Mouse (Mus musculus) embryonic facial prominence, embryonic 10.5 days (tissue): ENCODE results near the gene Rps15. TPM values are rescaled to one million over a fixed set of nuclear protein-coding genes. Genes with fewer than 3 reads are reported as not detected.

Experiments used
- DNase-seq: peaks from one replicate; pipeline ENCODE4 v3.0.0-alpha.2; 2017; ENCODE audit warnings: low spot score
- H3K27ac ChIP-seq: fragments of 300-500 bp; sonication (generic); replicated peaks from 2 replicates; pipeline ENCODE4 v1.5.1; 2016; ENCODE audit warnings: mild to moderate bottlenecking
- H3K27me3 ChIP-seq: fragments of 300-500 bp; sonication (generic); replicated peaks from 2 replicates; pipeline ENCODE4 v1.6.1; 2016; ENCODE audit warnings: low read depth, mild to moderate bottlenecking; ENCODE audit not compliant: poor library complexity, severe bottlenecking
- H3K36me3 ChIP-seq: fragments of 300-500 bp; sonication (generic); replicated peaks from 2 replicates; pipeline ENCODE4 v1.6.1; 2016; ENCODE audit warnings: mild to moderate bottlenecking, moderate library complexity
- H3K4me1 ChIP-seq: fragments of 300-500 bp; sonication (generic); 2 replicates; pipeline ENCODE4 v1.6.1; 2016
- H3K4me3 ChIP-seq: fragments of 300-500 bp; sonication (generic); 2 replicates; pipeline ENCODE4 v1.5.1; 2016; ENCODE audit warnings: mild to moderate bottlenecking, moderate library complexity
- H3K9me3 ChIP-seq: fragments of 300-500 bp; sonication (generic); 2 replicates; pipeline ENCODE4 v1.6.1; 2016; ENCODE audit warnings: mild to moderate bottlenecking
- WGBS: fragments of 180-500 bp; shearing (Covaris S2); methylation state at CpG from one replicate; pipeline ENCODE4 v1.1.7; 2016; 5-methylcytosine and 5-hydroxymethylcytosine counted together
- polyA plus RNA-seq: library from polyadenylated mRNA; unstranded; fragments of >200 nt; fragmentation: Nextera tagmentation; extraction: Ambion mirVana; gene quantifications from 2 replicates; pipeline ENCODE4 v1.2.1, GENCODE M21; 2016

The Rps15 gene
- polyA plus RNA-seq, 1 experiment from 2014 or later: 1,079 TPM

DNA sequence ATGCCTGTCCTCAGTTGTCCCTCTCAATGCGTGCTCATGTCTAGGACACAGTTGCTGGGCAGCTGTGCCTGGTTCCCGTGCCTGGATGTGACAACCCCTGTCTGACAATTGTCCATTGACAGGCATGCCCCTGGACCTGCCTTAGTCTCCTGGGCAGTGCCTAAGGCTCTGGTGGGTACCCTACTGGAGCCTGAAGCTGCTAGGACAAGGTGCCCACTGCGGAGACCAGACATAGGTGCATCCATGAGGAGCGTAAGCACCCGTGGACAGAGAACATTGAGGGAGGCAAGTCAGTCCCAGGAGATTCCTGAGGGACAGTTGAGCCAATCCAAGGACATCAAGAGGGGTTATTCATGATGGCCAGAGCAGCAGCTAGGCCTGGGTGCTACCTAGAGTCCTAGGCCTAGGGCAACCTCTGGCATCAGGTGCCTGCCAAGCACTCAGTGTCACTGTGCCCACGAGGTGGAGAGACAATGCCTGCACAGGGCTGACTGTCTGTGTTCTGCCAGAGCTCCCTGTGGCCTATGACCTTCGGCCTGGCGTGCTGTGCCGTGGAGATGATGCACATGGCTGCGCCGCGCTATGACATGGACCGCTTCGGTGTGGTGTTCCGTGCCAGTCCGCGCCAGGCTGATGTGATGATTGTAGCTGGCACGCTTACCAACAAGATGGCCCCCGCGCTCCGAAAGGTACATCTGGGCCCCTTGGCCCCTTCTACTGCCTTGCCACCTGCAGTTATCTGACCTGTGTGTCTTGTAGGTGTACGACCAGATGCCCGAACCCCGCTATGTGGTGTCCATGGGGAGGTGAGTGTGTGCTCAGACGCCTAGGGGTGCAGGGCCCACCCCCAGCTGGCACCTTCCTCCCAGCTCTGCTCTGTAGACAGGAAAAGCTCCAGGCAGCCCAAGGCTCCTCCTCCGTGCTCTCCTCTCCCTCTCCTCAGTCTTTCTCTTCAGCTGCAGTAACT lies 37.6 kb upstream of the Rps15 start:
- WGBS: 95% methylated on average over 26 of the region's 26 CpGs
- H3K4me1 ChIP-seq: peaks cover 28% of the 10 kb centered on the region
- H3K27ac ChIP-seq: no peak overlapping the region
- DNase-seq: no peak
- H3K27me3 ChIP-seq: peaks cover 6% of the 10 kb centered on the region; the same call in 1 of the 2 replicates
- H3K9me3 ChIP-seq: no peaks in the 10 kb centered on the region
- peaks cover 69% of the 10 kb centered on the region for H3K36me3 ChIP-seq
- peak overlapping the region; percentile 3; the same call in 1 of the 2 replicates for H3K4me3 ChIP-seq

DNA sequence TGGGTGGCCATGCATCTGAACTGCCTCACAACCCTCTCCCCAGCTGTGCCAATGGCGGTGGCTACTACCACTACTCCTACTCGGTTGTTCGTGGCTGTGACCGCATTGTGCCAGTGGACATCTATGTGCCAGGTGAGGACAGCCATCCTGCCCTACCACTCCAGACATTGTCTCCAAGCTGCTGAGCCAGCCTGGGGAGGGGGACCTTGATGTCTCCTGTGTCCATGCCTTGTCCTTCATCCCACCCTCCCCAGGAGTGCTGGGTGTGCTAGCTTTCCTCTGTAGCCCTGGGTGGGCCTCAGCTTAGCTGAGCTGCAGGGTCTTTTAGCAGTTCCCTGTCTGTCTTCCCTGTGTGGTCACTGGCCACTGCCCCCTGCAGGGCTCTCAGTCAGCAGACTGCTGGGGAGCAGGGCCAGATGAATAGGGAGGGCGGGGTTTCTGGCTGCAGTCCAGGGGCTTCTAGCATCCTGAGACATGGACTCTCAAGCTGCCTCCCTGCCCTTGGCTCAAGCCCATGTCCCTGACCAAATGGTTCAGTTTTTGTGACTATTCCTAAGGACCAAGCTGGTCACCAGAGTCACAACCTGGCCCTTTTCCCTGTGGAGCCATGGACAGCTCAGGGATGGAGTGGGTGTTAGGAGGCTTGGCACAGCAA lies 36.2 kb upstream of the Rps15 start:
- peaks cover 70% of the 10 kb centered on the region for H3K36me3 ChIP-seq
- no peak overlapping the region for H3K4me3 ChIP-seq
- H3K9me3 ChIP-seq: no peaks in the 10 kb centered on the region
- H3K27ac ChIP-seq: no peak overlapping the region
- peaks cover 10% of the 10 kb centered on the region; the same call in 1 of the 2 replicates for H3K27me3 ChIP-seq
- WGBS: 83% methylated on average over 5 of the region's 5 CpGs
- H3K4me1 ChIP-seq: peaks cover 29% of the 10 kb centered on the region
- no peak for DNase-seq

DNA sequence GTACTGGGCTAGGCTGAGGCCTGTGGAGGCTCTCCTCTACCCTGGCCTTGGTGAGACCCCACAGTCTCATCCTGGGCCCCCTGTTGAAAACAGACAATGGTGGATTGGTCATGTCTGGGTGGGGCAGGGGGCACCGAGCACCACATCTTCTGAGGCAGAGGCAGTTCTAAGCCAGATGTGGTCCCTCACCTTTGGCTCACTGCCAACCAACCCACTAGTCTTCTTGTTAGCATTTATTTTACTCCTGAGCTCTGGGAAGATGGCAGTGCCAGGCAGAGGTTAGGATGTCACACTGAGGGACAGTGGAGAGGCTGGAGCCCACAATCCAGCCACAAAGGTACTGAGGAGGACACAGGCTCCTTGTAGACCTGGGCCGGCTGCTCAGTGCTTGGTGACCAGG lies 34.3 kb upstream of the Rps15 start:
- Histone ChIP-seq H3K4me3 (peak overlapping the region; percentile 6; the same call in 1 of the 2 replicates), H3K27ac (no peak overlapping the region), H3K9me3 (no peaks in the 10 kb centered on the region), H3K27me3 (peaks cover 10% of the 10 kb centered on the region; the same call in 1 of the 2 replicates), H3K36me3 (peaks cover 66% of the 10 kb centered on the region), H3K4me1 (peaks cover 41% of the 10 kb centered on the region)
- no peak for DNase-seq
- 90% methylated on average over 2 of the region's 2 CpGs for WGBS

DNA sequence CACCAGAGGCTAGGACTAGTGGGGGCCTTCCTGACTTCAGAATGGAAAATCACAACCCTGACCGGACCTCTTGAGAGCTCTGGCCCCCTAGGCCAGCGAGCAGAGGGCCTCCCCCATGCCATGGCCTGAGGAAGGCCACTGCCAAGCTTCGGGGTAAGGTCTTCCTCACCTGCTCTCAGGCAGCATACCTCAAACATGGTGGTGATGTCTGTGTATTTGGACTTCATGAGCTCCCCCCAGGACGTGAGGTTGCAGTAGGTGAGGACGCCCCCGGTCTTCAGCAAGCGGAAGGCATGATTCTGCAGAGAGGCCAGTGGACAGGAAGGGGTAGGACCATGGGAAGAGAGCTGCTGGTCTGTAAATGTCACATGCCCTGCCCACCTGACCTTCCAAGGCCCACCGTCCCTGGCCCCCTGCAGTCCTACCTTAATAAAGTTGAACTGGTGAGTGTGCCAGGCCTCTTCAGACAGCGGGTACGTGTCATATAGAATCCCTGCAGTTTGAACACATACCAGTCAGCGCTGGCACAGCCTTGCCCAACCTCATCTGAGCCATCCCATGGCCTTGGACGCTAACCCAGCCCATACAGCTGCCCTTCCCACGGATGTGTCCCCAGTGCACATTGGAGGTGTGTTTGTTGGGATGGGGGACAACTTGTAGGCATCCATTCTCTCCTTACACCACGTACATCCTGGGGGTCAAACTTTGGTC lies 33.3 kb upstream of the Rps15 start:
- H3K27me3 ChIP-seq: peaks cover 10% of the 10 kb centered on the region; the same call in 1 of the 2 replicates
- no peaks in the 10 kb centered on the region for H3K9me3 ChIP-seq

DNA sequence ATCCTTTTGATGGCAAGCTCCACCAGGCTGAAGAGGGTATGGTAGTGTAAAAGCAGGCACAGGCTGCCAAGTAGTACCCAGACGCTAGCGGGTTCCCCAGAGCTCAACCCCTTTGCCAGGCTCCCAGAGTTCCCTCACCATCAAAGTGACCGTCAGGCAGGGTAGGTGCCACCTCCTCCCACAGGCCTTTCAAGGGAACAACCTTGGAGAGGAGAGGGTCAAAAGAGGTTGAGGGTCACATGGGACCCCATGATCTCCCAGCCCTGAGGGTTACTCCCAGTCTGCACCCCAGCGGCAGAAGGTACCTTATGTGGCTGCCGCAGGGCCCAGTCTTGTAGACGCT lies 32.8 kb upstream of the Rps15 start:
- Histone ChIP-seq H3K9me3 (no peaks in the 10 kb centered on the region), H3K4me1 (peaks cover 44% of the 10 kb centered on the region), H3K36me3 (peaks cover 51% of the 10 kb centered on the region), H3K27me3 (peaks cover 10% of the 10 kb centered on the region; the same call in 1 of the 2 replicates), H3K4me3 (peak overlapping the region; percentile 67), H3K27ac (peak overlapping the region; percentile 89)
- DNase-seq: no peak
- 83% methylated on average over 6 of the region's 6 CpGs for WGBS

More for the DNA sequence above, 33.3 kb upstream of the Rps15 start:
- Histone ChIP-seq H3K4me1 (peaks cover 41% of the 10 kb centered on the region), H3K36me3 (peaks cover 56% of the 10 kb centered on the region), H3K27ac (peak overlapping the region; percentile 89; the same call in 1 of the 2 replicates), H3K4me3 (peak overlapping the region; percentile 67)
- 93% methylated on average over 14 of the region's 14 CpGs for WGBS
- no peak for DNase-seq

DNA sequence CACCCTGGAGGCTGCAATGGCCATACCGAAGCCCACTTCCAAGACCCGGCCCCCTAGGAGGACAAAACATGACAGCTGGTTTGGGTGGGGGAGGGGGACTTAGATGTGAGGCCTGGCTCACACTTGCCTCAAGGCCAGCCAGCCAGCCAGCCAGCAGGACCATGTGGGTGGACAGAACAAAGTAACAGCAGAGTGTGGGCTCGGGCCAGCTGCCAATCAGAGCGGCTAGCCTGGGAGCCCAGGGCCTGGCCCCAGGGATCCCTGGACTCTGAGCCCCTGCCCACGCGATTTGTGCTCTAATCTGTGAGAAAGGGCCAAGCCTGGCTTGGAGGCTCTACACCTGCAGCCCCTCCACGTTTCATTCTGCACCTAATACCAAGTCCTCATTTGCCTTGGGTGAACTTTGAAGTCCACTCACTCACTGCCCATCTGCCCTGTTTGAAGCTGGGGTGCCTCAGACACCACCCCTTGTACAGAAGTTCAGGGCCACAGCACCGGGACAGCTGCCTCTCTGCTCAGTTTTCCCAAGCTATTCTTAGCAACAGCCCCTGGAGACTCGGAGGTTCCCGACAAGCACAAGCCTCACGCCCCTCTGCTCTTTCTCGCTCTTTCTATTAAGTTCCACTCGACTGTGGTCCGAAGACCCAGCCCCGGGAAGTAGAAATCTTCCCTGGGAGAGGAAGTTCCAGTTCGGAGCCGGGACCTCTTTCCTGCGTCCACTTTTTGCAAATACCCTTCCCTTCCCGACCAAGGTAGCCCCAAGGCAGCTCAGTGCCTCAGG lies 32.2 kb upstream of the Rps15 start:
- peak overlapping the region; percentile 67 for H3K4me3 ChIP-seq
- peak overlapping the region; percentile 89 for H3K27ac ChIP-seq
- peak; percentile 58 for DNase-seq
- WGBS: 9% methylated on average over 19 of the region's 19 CpGs
- H3K27me3 ChIP-seq: peaks cover 10% of the 10 kb centered on the region; the same call in 1 of the 2 replicates
- H3K9me3 ChIP-seq: no peaks in the 10 kb centered on the region
- peaks cover 46% of the 10 kb centered on the region for H3K4me1 ChIP-seq
- H3K36me3 ChIP-seq: peaks cover 45% of the 10 kb centered on the region

DNA sequence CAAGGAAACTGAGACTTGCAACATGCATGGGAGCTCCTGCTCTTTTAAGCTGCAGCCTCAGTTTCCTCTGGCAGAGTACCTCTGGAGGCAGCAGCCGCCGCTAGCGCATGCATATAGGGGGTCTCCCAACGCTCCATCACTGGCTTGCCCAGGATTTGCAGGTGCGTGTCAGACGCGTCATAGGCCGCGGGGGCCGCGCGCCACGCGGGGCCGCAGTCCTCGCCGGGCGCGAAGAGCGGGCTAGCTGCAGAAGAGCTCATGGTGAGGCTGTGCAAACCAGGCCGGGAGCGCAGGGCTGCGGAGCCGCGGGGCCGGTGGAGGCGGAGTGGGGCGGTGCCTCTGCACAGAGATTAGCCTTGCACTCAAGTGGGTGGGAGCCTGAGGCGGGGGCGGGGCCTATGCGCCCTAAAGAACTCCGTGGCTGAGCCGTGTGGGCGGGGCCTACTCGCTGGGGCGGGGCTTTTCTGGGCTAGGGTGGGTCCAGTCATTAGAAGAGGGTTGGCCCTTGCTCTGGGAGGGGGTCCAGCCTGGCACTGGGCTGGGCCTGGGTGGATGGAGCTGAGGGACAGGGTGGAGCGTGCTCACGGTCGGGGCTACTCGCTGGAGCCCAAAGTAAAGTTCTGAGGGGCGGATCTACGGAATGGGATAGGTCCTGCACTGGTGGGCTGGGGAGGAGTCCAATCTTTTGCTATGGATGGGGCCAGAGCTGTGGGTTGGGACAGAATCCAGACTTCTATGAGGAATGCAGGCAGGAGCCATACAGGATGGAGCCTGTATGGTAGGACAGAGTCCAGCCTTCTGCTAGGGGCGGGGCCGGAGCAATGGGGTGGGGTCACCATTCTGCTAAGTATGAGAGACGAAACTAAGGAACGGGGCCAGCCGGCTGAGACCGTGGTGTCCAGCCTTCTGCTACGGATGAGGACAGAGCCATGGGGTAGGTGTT lies 31.3 kb upstream of the Rps15 start, which contains the start of the genes Gamt and Dazap1:
Gene Gamt, minus strand, starts transcription at position 371 of the 943 bp plus-strand sequence.
Gene Dazap1, plus strand, starts transcription at position 845 of the 943 bp plus-strand sequence.
- WGBS: under 1% methylated on average over 49 of the region's 49 CpGs
- Histone ChIP-seq H3K4me3 (peak within 1 kb of the TSS; percentile 67), H3K27me3 (peaks cover 10% of the 10 kb centered on the region; the same call in 1 of the 2 replicates), H3K4me1 (peaks cover 51% of the 10 kb centered on the region), H3K27ac (peak within 1 kb of the TSS; percentile 89), H3K36me3 (peaks cover 36% of the 10 kb centered on the region), H3K9me3 (no peaks in the 10 kb centered on the region)
- DNase-seq: peak; percentile 99

DNA sequence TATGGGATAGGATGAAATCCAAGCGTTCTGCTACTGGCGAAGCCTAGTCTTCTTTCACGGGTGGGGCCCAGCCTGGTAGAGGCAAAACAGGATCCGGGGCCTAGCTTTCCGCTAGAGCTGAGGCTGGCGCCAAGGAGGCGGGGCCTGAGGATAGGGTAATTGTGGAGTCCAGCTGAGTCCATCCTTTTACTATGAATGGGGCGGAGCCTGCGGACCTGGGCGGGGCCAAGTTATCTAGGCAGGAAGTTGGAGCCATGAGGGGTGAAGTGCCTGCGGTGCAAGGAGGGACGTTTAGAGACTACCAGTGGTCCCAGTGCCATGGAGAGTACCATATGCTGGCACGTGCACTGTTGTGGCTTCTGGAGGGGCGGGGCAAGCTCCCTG lies 30.7 kb upstream of the Rps15 start:
- peaks cover 10% of the 10 kb centered on the region; the same call in 1 of the 2 replicates for H3K27me3 ChIP-seq
- H3K36me3 ChIP-seq: peaks cover 30% of the 10 kb centered on the region
- 1% methylated on average over 14 of the region's 14 CpGs for WGBS
- H3K4me3 ChIP-seq: peak overlapping the region; percentile 67
- peak overlapping the region; percentile 89 for H3K27ac ChIP-seq
- H3K4me1 ChIP-seq: peaks cover 57% of the 10 kb centered on the region
- peak; percentile 93 for DNase-seq
- no peaks in the 10 kb centered on the region for H3K9me3 ChIP-seq

DNA sequence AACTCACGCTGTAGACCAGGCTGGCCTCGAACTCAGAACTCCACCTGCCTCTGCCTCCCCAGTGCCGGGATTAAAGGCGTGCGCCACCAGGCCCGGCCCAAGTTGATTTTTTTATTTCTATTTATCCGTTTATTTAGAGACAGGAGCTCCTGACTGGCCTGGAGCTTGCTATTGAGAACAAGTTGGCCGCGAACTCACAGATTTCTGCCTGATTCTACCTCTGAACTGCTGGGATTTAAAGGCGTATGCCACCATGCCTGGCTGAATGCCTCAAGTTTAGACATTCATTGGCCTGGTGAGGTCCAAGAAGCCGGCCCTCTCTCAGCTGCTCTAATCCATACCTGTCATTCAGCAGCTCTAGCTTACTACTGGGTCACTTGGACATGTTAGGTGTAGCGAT lies 30.1 kb upstream of the Rps15 start:
- Histone ChIP-seq H3K27ac (peak overlapping the region; percentile 89), H3K4me1 (peaks cover 63% of the 10 kb centered on the region), H3K27me3 (peaks cover 10% of the 10 kb centered on the region; the same call in 1 of the 2 replicates), H3K36me3 (peaks cover 28% of the 10 kb centered on the region), H3K4me3 (peak overlapping the region; percentile 67), H3K9me3 (no peaks in the 10 kb centered on the region)
- no peak for DNase-seq
- 74% methylated on average over 12 of the region's 12 CpGs for WGBS

DNA sequence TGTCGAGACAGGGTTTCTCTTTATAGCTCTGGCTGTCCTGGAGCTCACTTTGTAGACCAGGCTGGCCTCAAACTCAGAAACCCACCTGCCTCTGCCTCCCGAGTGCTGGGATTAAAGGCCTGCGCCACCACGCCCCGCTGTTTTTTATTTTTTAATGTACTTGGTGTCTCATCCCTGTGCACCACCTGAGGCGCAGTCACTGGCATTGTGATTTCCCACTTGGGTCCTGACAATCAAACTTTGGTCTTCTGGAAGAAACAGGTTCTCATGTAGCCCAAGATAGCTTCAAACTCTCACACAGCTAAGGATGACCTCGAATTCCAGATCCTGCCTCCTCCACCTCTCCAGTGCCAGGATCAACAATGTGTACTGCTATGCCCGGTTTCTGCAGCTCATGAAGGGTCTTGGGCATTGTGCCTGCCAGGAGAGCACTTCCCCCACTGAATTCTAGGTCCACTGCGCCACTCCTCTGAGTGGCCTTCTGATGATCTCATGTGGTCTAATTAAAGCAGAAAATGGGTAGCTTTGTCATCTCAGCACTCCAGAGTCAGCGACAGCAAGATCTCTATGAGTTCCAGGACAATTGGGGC lies 29.4 kb upstream of the Rps15 start:
- peaks cover 70% of the 10 kb centered on the region for H3K4me1 ChIP-seq
- WGBS: 93% methylated on average over 10 of the region's 10 CpGs
- H3K27ac ChIP-seq: no peak overlapping the region
- no peaks in the 10 kb centered on the region for H3K9me3 ChIP-seq
- peaks cover 29% of the 10 kb centered on the region for H3K36me3 ChIP-seq
- no peak for DNase-seq
- H3K4me3 ChIP-seq: 0 out of 2 replicates have a peak overlapping the region, but pooled peaks have one; percentile 13
- H3K27me3 ChIP-seq: peaks cover 10% of the 10 kb centered on the region; the same call in 1 of the 2 replicates
